Mouse (Mus musculus) stomach, embryonic 14.5 days (tissue): ENCODE results near the gene Rpl11. TPM values are rescaled to one million over a fixed set of nuclear protein-coding genes. Genes with fewer than 3 reads are reported as not detected.
A peak's percentile ranks its signal among the peaks of the same experiment; 100 is the strongest.

Experiments used
- ATAC-seq: fragments of 200-750 bp; cut with Nextera tagmentation; 2 replicates; pipeline ENCODE4 v1.8.0; 2017; ENCODE audit warnings: low read depth, moderate TSS enrichment; ENCODE audit not compliant: insufficient number of reproducible peaks, insufficient read depth, low FRiP score
- H3K27ac ChIP-seq: fragments of 300-500 bp; sonication (generic); 2 replicates; pipeline ENCODE4 v1.5.1; 2014; ENCODE audit warnings: mild to moderate bottlenecking, low read length, moderate library complexity, mixed read lengths
- H3K27me3 ChIP-seq: fragments of 300-500 bp; sonication (generic); 2 replicates; pipeline ENCODE4 v1.6.1; 2014; ENCODE audit warnings: low read length, control low read depth, mixed read lengths; ENCODE audit not compliant: control insufficient read depth, insufficient read depth
- H3K36me3 ChIP-seq: fragments of 300-500 bp; sonication (generic); 2 replicates; pipeline ENCODE4 v1.6.1; 2014; ENCODE audit warnings: mild to moderate bottlenecking, control low read depth, low read length, moderate library complexity, mixed read lengths; ENCODE audit not compliant: control insufficient read depth, insufficient read depth
- H3K4me1 ChIP-seq: fragments of 300-500 bp; sonication (generic); 2 replicates; pipeline ENCODE4 v1.6.1; 2014; ENCODE audit warnings: low read length, control low read depth, mixed read lengths; ENCODE audit not compliant: control insufficient read depth, insufficient read depth
- H3K4me2 ChIP-seq: fragments of 300-500 bp; sonication (generic); replicated peaks from 2 replicates; pipeline ENCODE4 v1.6.1; 2014; ENCODE audit warnings: low read depth, low read length, control low read depth
- H3K4me3 ChIP-seq: fragments of 300-500 bp; sonication (generic); 2 replicates; pipeline ENCODE4 v1.5.1; 2014; ENCODE audit warnings: low read depth, low read length, control low read depth
- H3K9ac ChIP-seq: fragments of 300-500 bp; sonication (generic); replicated peaks from 2 replicates; pipeline ENCODE4 v1.6.1; 2014; ENCODE audit warnings: low read depth, mild to moderate bottlenecking, control low read depth, low read length, moderate library complexity, mixed read lengths
- H3K9me3 ChIP-seq: fragments of 300-500 bp; sonication (generic); 2 replicates; pipeline ENCODE4 v1.6.1; 2016; ENCODE audit warnings: low read depth, low read length, control low read depth; ENCODE audit not compliant: control insufficient read depth
- WGBS: fragments of 180-500 bp; shearing (Covaris S2); extraction: QIAGEN DNeasy Blood & Tissue Kit; methylation state at CpG from one replicate; pipeline ENCODE4 v1.1.7; 2014; 5-methylcytosine and 5-hydroxymethylcytosine counted together
- polyA plus RNA-seq: library from polyadenylated mRNA; unstranded; fragments of >200 nt; fragmentation: Nextera tagmentation; extraction: Ambion mirVana; gene quantifications from 2 replicates; pipeline ENCODE4 v1.2.1, GENCODE M21; 2014

Rpl11 gene
- polyA plus RNA-seq, 1 experiment from 2014 or later: 533 TPM

- WGBS: 66% methylated on average over 6 of the region's 6 CpGs
- H3K9me3 ChIP-seq: no peaks in the 10 kb centered on the region
- H3K9ac ChIP-seq: no peak overlapping the region
- no peak overlapping the region for H3K4me3 ChIP-seq
- peaks cover 8% of the 10 kb centered on the region for H3K4me1 ChIP-seq
- H3K4me2 ChIP-seq: no peak overlapping the region
- no peak overlapping the region for H3K27ac ChIP-seq
- H3K36me3 ChIP-seq: peaks cover 44% of the 10 kb centered on the region
- no peaks in the 10 kb centered on the region for H3K27me3 ChIP-seq
- ATAC-seq: no peak
Measured at GRCm38 (mm10) chr4:136046888-136047287, 6.3 kb downstream of the Rpl11 start.

- Histone ChIP-seq H3K4me1 (no peaks in the 10 kb centered on the region), H3K9ac (no peak overlapping the region), H3K36me3 (peaks cover 26% of the 10 kb centered on the region), H3K27ac (no peak overlapping the region), H3K9me3 (no peaks in the 10 kb centered on the region), H3K4me2 (no peak overlapping the region), H3K27me3 (no peaks in the 10 kb centered on the region), H3K4me3 (no peak overlapping the region)
- ATAC-seq: no peak
- WGBS: 81% methylated on average over 5 of the region's 5 CpGs
Measured at GRCm38 (mm10) chr4:136045091-136045490, 8.1 kb downstream of the Rpl11 start.

GRCm38 (mm10) chr4:136043784-136044400 lies 9.3 kb downstream of the Rpl11 start:
- 81% methylated on average over 6 of the region's 6 CpGs for WGBS
- Histone ChIP-seq H3K4me2 (no peak overlapping the region), H3K36me3 (peaks cover 14% of the 10 kb centered on the region), H3K4me1 (no peaks in the 10 kb centered on the region), H3K4me3 (no peak overlapping the region), H3K9me3 (no peaks in the 10 kb centered on the region), H3K27ac (no peak overlapping the region), H3K27me3 (no peaks in the 10 kb centered on the region), H3K9ac (no peak overlapping the region)
- ATAC-seq: no peak

DNA sequence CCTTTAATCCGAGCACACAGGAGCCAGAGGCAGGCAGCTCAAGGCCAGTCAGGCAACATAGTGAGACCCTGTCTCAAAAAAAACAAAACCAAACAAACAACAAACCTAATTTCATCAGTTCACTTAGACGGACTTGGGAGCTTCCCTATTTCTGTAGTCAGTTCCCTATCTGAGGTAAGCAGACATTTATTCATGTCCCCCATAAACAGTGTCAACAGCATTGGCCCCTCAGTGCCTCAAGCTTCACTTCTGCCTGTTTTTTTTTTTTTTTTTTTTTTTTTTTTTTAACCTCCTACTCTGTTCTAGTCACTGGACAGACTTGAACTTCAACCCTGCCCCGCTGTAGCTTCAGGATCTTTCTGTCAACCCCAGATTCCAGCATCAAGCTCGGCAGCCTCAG lies 18.1 kb downstream of the Rpl11 start:
- H3K27ac ChIP-seq: no peak overlapping the region
- H3K9me3 ChIP-seq: no peaks in the 10 kb centered on the region
- H3K36me3 ChIP-seq: no peaks in the 10 kb centered on the region
- no peaks in the 10 kb centered on the region for H3K4me1 ChIP-seq
- H3K9ac ChIP-seq: no peak overlapping the region
- WGBS: 75% methylated on average over 4 of the region's 4 CpGs
- H3K27me3 ChIP-seq: no peaks in the 10 kb centered on the region
- no peak overlapping the region for H3K4me2 ChIP-seq
- ATAC-seq: no peak
- no peak overlapping the region for H3K4me3 ChIP-seq

DNA sequence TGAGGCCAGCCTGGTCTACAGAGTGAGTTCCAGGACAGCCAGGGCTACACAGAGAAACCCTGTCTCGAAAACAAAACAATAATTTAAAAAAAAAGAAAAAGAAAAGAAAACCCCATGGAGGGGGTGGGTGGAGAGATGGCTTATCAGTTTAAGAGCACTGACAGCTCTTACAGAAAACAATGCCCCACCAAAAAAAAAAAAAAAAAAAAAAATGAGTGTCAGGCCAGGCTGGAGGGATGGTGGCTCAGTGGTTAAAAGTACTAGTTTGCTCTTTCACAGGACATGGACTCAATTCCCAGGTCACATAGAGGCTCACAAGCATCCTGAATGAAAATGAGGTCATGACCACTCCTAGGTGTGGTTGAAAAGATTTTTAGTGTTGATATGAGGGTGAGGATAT lies 20.0 kb downstream of the Rpl11 start:
- Histone ChIP-seq H3K27ac (no peak overlapping the region), H3K4me2 (no peak overlapping the region), H3K27me3 (no peaks in the 10 kb centered on the region), H3K9me3 (no peaks in the 10 kb centered on the region), H3K36me3 (no peaks in the 10 kb centered on the region), H3K4me1 (no peaks in the 10 kb centered on the region), H3K9ac (no peak overlapping the region), H3K4me3 (no peak overlapping the region)
- no peak for ATAC-seq
- WGBS: 37% methylated on average over 1 of the region's 1 CpGs

- Histone ChIP-seq H3K27ac (peak overlapping the region; percentile 66; the same call in 1 of the 2 replicates), H3K4me1 (no peaks in the 10 kb centered on the region), H3K4me3 (no peak overlapping the region), H3K9ac (no peak overlapping the region), H3K4me2 (no peak overlapping the region), H3K36me3 (no peaks in the 10 kb centered on the region), H3K27me3 (no peaks in the 10 kb centered on the region), H3K9me3 (no peaks in the 10 kb centered on the region)
- 9% methylated on average over 8 of the region's 8 CpGs for WGBS
- peak; percentile 47; the same call in 1 of the 2 replicates for ATAC-seq
Measured at GRCm38 (mm10) chr4:136030968-136031909, 22.0 kb downstream of the Rpl11 start.

GRCm38 (mm10) chr4:136028689-136029088 lies 24.5 kb downstream of the Rpl11 start:
- H3K9ac ChIP-seq: no peak overlapping the region
- no peaks in the 10 kb centered on the region for H3K4me1 ChIP-seq
- no peak for ATAC-seq
- no peaks in the 10 kb centered on the region for H3K9me3 ChIP-seq
- H3K27ac ChIP-seq: no peak overlapping the region
- H3K4me3 ChIP-seq: no peak overlapping the region
- H3K4me2 ChIP-seq: no peak overlapping the region
- no peaks in the 10 kb centered on the region for H3K27me3 ChIP-seq
- WGBS: 80% methylated on average over 5 of the region's 5 CpGs
- H3K36me3 ChIP-seq: no peaks in the 10 kb centered on the region

GRCm38 (mm10) chr4:136028132-136028564 lies 25.1 kb downstream of the Rpl11 start:
- Histone ChIP-seq H3K4me1 (no peaks in the 10 kb centered on the region), H3K27me3 (no peaks in the 10 kb centered on the region), H3K9ac (no peak overlapping the region), H3K27ac (no peak overlapping the region), H3K4me3 (no peak overlapping the region), H3K4me2 (no peak overlapping the region), H3K36me3 (no peaks in the 10 kb centered on the region), H3K9me3 (no peaks in the 10 kb centered on the region)
- no peak for ATAC-seq
- 87% methylated on average over 19 of the region's 19 CpGs for WGBS
